Mouse (Mus musculus) CH12.LX (cell line): ENCODE measurements at regions not wholly inside any gene's neighbourhood (a gene's known extent, or its start where the extent isn't known, plus 50 kb on each side); places are given as distances from the start of the nearest gene placed in this dataset.
A peak's percentile ranks its signal among the peaks of the same experiment; 100 is the strongest.

Experiments used
- DNase-seq: peaks from one replicate; pipeline ENCODE4 v3.0.0-alpha.2; 2013; ENCODE audit errors: extremely low read depth
- H3K27ac ChIP-seq: 2 replicates; pipeline ENCODE4 v1.5.1; 2012; ENCODE audit warnings: low read depth, mild to moderate bottlenecking, control low read depth, moderate library complexity; ENCODE audit not compliant: insufficient read depth
- H3K27me3 ChIP-seq: replicated peaks from 2 replicates; pipeline ENCODE3; 2012; ENCODE audit warnings: inconsistent platforms
- H3K36me3 ChIP-seq, 2 experiments: replicated peaks in 1 of 2; 2 replicates each; pipeline versions ENCODE3 to v1.6.1; 2012; ENCODE audit warnings: inconsistent platforms in 1 of 2, low read length in 1 of 2, mild to moderate bottlenecking in 1 of 2, mixed read lengths in 1 of 2, moderate library complexity in 1 of 2; ENCODE audit not compliant: control insufficient read depth in 1 of 2, insufficient read depth in 1 of 2
- H3K4me1 ChIP-seq, 2 experiments: 2 replicates each; pipeline ENCODE4 v1.6.1; 2012; ENCODE audit warnings: inconsistent platforms in 1 of 2, moderate library complexity in 1 of 2; ENCODE audit not compliant: insufficient read depth in 2 of 2, control insufficient read depth in 1 of 2
- H3K4me2 ChIP-seq: 2 replicates; pipeline ENCODE4 v1.6.1; 2012; ENCODE audit warnings: low read depth, mild to moderate bottlenecking, control low read depth; ENCODE audit not compliant: poor library complexity, insufficient read depth, severe bottlenecking
- H3K4me3 ChIP-seq, 3 experiments: fragments of 150-350 bp in 1 of 3; sonication (generic) in 1 of 3; replicated peaks in 1 of 3; 2 replicates each; pipeline versions ENCODE3 to v1.5.1; 2011 to 2012; ENCODE audit warnings: low read depth in 2 of 3, low read length in 2 of 3, mild to moderate bottlenecking in 2 of 3, moderate library complexity in 2 of 3, control low read depth in 1 of 3, improper control_type of control experiment in 1 of 3, inconsistent platforms in 1 of 3, mixed read lengths in 1 of 3; ENCODE audit not compliant: poor library complexity in 1 of 3
- H3K79me2 ChIP-seq: replicated peaks from 2 replicates; pipeline ENCODE4 v1.6.1; 2012; ENCODE audit warnings: mild to moderate bottlenecking, moderate library complexity; ENCODE audit not compliant: control insufficient read depth, poor library complexity, insufficient read depth, severe bottlenecking; ENCODE audit errors: extremely low read depth
- H3K9ac ChIP-seq: 2 replicates; pipeline ENCODE4 v1.6.1; 2012; ENCODE audit warnings: low read depth, mild to moderate bottlenecking, control low read depth, moderate library complexity; ENCODE audit not compliant: insufficient read depth
- H3K9me3 ChIP-seq: replicated peaks from 2 replicates; pipeline ENCODE3; 2012; ENCODE audit warnings: low read length, inconsistent platforms, mixed read lengths
- CHD2 ChIP-seq: IDR thresholded peaks from 2 replicates; pipeline ENCODE4 v1.6.1; 2011; ENCODE audit warnings: low read length, improper control_type of control experiment
- CTCF ChIP-seq, 2 experiments: IDR thresholded peaks in 1 of 2; conservative IDR thresholded peaks in 1 of 2; 2 replicates each; pipeline ENCODE4 v1.5.1; 2011 to 2012; ENCODE audit warnings: low read depth in 2 of 2, low read length in 2 of 2, improper control_type of control experiment in 1 of 2, inconsistent platforms in 1 of 2, mild to moderate bottlenecking in 1 of 2, moderate library complexity in 1 of 2
- GABPA ChIP-seq: IDR thresholded peaks from 2 replicates; pipeline ENCODE4 v1.6.1; 2012; ENCODE audit warnings: low read depth, low read length, improper control_type of control experiment, inconsistent platforms; ENCODE audit not compliant: insufficient replicate concordance
- JUN ChIP-seq: IDR thresholded peaks from 2 replicates; pipeline ENCODE4 v1.6.1; 2011; ENCODE audit warnings: low read depth, mild to moderate bottlenecking, low read length, improper control_type of control experiment, moderate library complexity; ENCODE audit not compliant: insufficient read depth
- JUND ChIP-seq: conservative IDR thresholded peaks from 2 replicates; pipeline ENCODE4 v1.6.1; 2011; ENCODE audit warnings: low read depth, low read length, improper control_type of control experiment
- MAFK ChIP-seq: IDR thresholded peaks from 2 replicates; pipeline ENCODE4 v1.6.1; 2011; ENCODE audit warnings: low read length, improper control_type of control experiment; ENCODE audit not compliant: insufficient replicate concordance
- MAZ ChIP-seq: IDR thresholded peaks from 2 replicates; pipeline ENCODE4 v1.6.1; 2012; ENCODE audit warnings: low read depth, mild to moderate bottlenecking, inconsistent platforms, low read length, improper control_type of control experiment, moderate library complexity
- MXI1 ChIP-seq: IDR thresholded peaks from 2 replicates; pipeline ENCODE4 v1.6.1; 2011; ENCODE audit warnings: mild to moderate bottlenecking, low read depth, low read length, improper control_type of control experiment
- MYC ChIP-seq: IDR thresholded peaks from 2 replicates; pipeline ENCODE4 v1.6.1; 2011; ENCODE audit warnings: low read depth, mild to moderate bottlenecking, improper control_type of control experiment, low read length
- NRF1 ChIP-seq: IDR thresholded peaks from 2 replicates; pipeline ENCODE4 v1.6.1; 2014; ENCODE audit warnings: low read depth, mild to moderate bottlenecking, inconsistent platforms, low read length, improper control_type of control experiment, moderate library complexity
- SIN3A ChIP-seq: IDR thresholded peaks from 2 replicates; pipeline ENCODE4 v1.6.1; 2012; ENCODE audit warnings: low read length, improper control_type of control experiment, inconsistent platforms
- SMC3 ChIP-seq: IDR thresholded peaks from 2 replicates; pipeline ENCODE4 v1.6.1; 2011; ENCODE audit warnings: low read depth, low read length, improper control_type of control experiment
- TBP ChIP-seq: conservative IDR thresholded peaks from 2 replicates; pipeline ENCODE4 v1.6.1; 2011; ENCODE audit warnings: low read depth, low read length, improper control_type of control experiment
- TCF12 ChIP-seq: IDR thresholded peaks from 2 replicates; pipeline ENCODE4 v1.6.1; 2014; ENCODE audit warnings: low read depth, mild to moderate bottlenecking, inconsistent platforms, low read length, improper control_type of control experiment
- USF1 ChIP-seq: IDR thresholded peaks from 2 replicates; pipeline ENCODE4 v1.6.1; 2014; ENCODE audit warnings: low read depth, mild to moderate bottlenecking, inconsistent platforms, low read length, improper control_type of control experiment
- USF2 ChIP-seq: conservative IDR thresholded peaks from 2 replicates; pipeline ENCODE4 v1.6.1; 2011; ENCODE audit warnings: low read depth, low read length, improper control_type of control experiment
- ZC3H11A ChIP-seq: IDR thresholded peaks from 2 replicates; pipeline ENCODE4 v1.6.1; 2012; ENCODE audit warnings: low read depth, mild to moderate bottlenecking, inconsistent platforms, low read length, improper control_type of control experiment
- dilution Hi-C: fragments of 300-500 bp; cut with MboI; formaldehyde crosslinking; loops from 2 replicates; pipeline ENCODE4 v1.14.3; 2020; ENCODE audit warnings: low sequenced_read_pairs; ENCODE audit not compliant: extremely low pct_unique_long_range_greater_than_20kb, extremely low pct_ligation_motif_present
- in situ Hi-C: fragments of 300-500 bp; cut with MboI; formaldehyde crosslinking; loops from 3 replicates; pipeline ENCODE4 v1.14.3; 2019; ENCODE audit warnings: low sequenced_read_pairs, low pct_ligation_motif_present, low pct_unique_long_range_greater_than_20kb, mixed read lengths

GRCm38 (mm10) chr12:70753458-70753857 is 71.9 kb upstream of the Frmd6 start:
- Histone ChIP-seq H3K4me2 (no peak overlapping the region), H3K4me1 (peaks cover 8 to 38% of the 10 kb centered on the region in 2 experiments)
- TF ChIP-seq USF1 (no peak), TBP (no peak), MAZ (no peak)
- TF ChIP-seq, all 38 proteins: peak for 0
- Histone ChIP-seq H3K9ac (no peak overlapping the region), H3K27me3 (no peaks in the 10 kb centered on the region), H3K9me3 (no peaks in the 10 kb centered on the region), H3K4me3 (no peak overlapping the region), H3K27ac (no peak overlapping the region), H3K79me2 (no peaks in the 10 kb centered on the region), H3K36me3 (no peaks in the 10 kb centered on the region)
- peak; percentile 33 for DNase-seq
- dilution Hi-C loops (no loop called here), in situ Hi-C loops (no loop called here)

- TF ChIP-seq SIN3A = no peak
- TF ChIP-seq MAFK = no peak
- no peak for TF ChIP-seq USF2
- TF ChIP-seq GABPA = no peak
- TF ChIP-seq SMC3 = no peak
- no peak for TF ChIP-seq MYC
- no peak for TF ChIP-seq CHD2
- no peak for TF ChIP-seq TCF12
- no peak for TF ChIP-seq JUN
- TF ChIP-seq MXI1 = no peak
- no peak for TF ChIP-seq MAZ
- TF ChIP-seq ZC3H11A = no peak
- TF ChIP-seq NRF1 = no peak
- TF ChIP-seq, all 38 proteins: peak for 0
- dilution Hi-C loops = no loop called here
- DNase-seq = no peak
- Histone ChIP-seq H3K9me3 (no peaks in the 10 kb centered on the region), H3K4me2 (no peak overlapping the region), H3K4me3 (no peak overlapping the region), H3K36me3 (no peaks in the 10 kb centered on the region), H3K79me2 (no peaks in the 10 kb centered on the region), H3K27ac (no peak overlapping the region), H3K9ac (no peak overlapping the region), H3K4me1 (peaks cover 3 to 15% of the 10 kb centered on the region in 2 experiments), H3K27me3 (no peaks in the 10 kb centered on the region)
- in situ Hi-C loops = no loop called here
Measured at GRCm38 (mm10) chr12:70758080-70758479, 67.2 kb upstream of the Frmd6 start.

DNA sequence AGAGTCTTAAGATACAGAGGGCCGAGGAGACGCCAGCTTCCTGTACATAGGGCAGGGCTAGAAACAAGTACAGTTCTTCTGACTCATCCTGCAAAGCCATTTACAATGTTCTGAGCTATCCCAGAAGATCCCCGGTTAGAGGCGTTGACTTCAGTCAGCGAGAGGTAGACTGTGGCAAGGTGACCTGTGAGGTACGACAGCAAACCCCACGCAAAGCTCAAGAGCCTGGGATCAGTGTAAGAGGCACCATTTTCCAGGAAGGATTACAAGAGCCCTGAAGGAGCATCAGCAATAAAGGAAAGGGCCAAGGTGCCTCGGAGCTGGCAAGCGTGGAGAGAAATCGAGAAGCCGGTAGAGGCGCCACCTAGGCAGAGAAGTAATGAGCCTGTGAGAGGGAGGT is 61.8 kb upstream of the Frmd6 start:
- TF ChIP-seq CHD2 (no peak), JUND (no peak), CTCF (conservative IDR thresholded peaks at IDR 0.05 in 1 of 2, IDR thresholded peaks at IDR 0.05 in 1 of 2; ENCODE audit: low read depth in 2 of 2, low read length in 2 of 2) (peak in 1 of 2 experiments; percentile 21; a peak in 2 of 4 replicates)
- no peaks in the 10 kb centered on the region for H3K9me3 ChIP-seq
- no peak overlapping the region for H3K4me3 ChIP-seq
- DNase-seq = no peak
- in situ Hi-C loops = loop anchor here (10.0 kb wide), 1 partner anchor 269 kb away; no protein-coding TSS in a partner anchor
- H3K27me3 ChIP-seq = no peaks in the 10 kb centered on the region
- dilution Hi-C loops = no loop called here
- H3K9ac ChIP-seq = no peak overlapping the region
- H3K79me2 ChIP-seq = no peaks in the 10 kb centered on the region
- no peaks in the 10 kb centered on the region for H3K36me3 ChIP-seq
- H3K4me2 ChIP-seq = no peak overlapping the region
- peaks cover 0 to 29% of the 10 kb centered on the region in 2 experiments; a peak in 2 of 4 replicates for H3K4me1 ChIP-seq
- H3K27ac ChIP-seq = no peak overlapping the region
